Mouse (Mus musculus) hematopoietic stem cell, adult 5-6 weeks (primary cell): ENCODE measurements around the gene Aldoart2. TPM values are rescaled to one million over a fixed set of nuclear protein-coding genes. Genes with fewer than 3 reads are reported as not detected.
A peak's percentile ranks its signal among the peaks of the same experiment; 100 is the strongest.
"Not testable (repeated sequence)": the region's sequence is repeated elsewhere in the genome, so short reads cannot be mapped to it uniquely, and the experiment has no call there.

ENCODE experiments used
- ATAC-seq, 2 experiments: fragments of 125-278 bp in 1 of 2; replicated peaks in 1 of 2; 2 replicates each; pipeline ENCODE4 v1.8.0; 2016 to 2017; ENCODE audit warnings: inconsistent platforms in 2 of 2, mild to moderate bottlenecking in 2 of 2, moderate number of reproducible peaks in 2 of 2, low read depth in 1 of 2, moderate TSS enrichment in 1 of 2; ENCODE audit not compliant: low FRiP score in 2 of 2, poor library complexity in 2 of 2, severe bottlenecking in 2 of 2, insufficient read depth in 1 of 2, low TSS enrichment in 1 of 2
- total RNA-seq: library from RNA; stranded (forward); fragments of 172-1452, 232-1000 nt; gene quantifications from 2 replicates; pipeline ENCODE4 v1.2.3, GENCODE M21; 2017

Aldoart2 gene
- total RNA-seq, 1 experiment from 2014 or later = not detected

DNA sequence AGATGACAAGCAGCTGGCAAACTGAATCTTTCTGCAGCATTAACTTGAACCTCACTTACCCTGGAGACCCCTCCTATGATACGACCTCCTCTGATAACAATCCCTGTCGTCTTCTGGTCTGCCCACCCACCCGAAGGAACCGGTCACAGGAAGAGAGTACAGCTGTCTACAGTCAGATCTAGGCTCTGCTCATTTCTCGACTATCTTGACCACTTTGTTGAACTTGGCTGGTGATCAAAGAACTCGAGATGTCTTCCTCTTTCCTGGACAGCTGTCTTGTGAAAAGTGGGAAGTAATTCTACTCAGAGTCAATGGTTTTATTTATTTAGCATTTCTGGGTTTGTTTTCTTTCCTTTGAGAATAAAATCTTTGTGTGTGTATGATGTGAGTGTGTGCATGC, 4.6 kb downstream of the Aldoart2 start:
- ATAC-seq = no peak

DNA sequence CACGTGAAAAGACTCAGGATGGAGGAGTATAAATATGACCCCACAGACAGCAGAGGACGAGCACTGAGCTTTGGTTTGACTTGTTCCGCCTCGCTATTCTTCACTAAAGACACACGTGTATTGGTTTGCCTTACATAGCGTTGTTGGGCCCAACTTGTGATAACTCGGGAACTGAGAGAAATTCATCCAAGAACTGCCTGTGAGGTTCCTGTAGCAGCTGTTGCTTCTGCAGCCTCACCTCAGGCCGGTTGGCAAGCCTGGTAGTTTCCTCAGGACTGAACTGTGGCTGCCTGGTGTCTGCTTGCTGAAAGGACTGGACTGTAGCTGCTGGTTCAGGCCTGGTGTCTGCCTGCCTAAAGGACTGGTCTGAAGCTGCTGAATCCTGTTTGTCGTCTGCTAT, 5.6 kb downstream of the Aldoart2 start:
- ATAC-seq = no peak

DNA sequence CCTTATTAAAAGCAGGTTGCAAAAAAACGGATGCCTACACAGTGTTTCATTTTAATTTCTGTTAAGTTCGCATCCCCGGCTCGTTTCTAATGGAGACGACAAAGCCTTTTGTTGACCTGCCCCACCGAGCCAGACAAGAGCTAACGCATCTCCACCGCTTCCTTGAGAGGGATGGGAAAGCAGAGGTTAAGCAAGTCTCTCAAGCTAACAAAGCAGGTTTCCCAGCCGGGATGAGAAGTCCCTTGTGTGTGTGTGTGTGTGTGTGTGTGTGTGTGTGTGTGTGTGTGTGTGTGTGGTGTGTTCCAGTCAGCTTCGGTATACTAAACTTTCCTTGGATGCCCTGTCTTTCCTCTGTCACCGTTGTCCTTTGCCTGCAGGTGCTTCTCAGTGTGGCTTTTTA, 6.1 kb downstream of the Aldoart2 start:
- no peak for ATAC-seq

GRCm38 (mm10) chr12:55571661-55572060, 6.6 kb downstream of the Aldoart2 start:
- ATAC-seq = no peak

- ATAC-seq = no peak
Measured at GRCm38 (mm10) chr12:55573089-55573488, 8.1 kb downstream of the Aldoart2 start.

DNA sequence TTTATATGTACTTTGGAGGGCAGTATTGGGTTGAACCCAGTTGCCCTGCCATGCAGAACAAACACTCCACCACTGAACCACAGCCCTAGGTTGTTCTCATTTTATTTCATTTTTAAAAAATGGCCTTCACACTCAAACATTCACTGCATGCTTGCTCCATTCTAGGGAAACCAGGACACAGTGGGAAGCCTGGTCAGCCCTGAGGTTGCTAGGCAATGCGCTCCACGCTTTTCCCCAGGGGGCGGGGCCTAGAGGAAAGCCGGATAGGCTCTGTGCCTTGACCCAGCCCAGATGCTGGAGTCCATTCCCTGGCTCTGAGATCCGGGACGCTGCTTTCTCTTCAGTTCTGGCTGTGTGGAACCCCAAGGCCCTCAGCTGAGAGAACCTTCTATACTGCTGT, 8.8 kb downstream of the Aldoart2 start:
- no peak for ATAC-seq

DNA sequence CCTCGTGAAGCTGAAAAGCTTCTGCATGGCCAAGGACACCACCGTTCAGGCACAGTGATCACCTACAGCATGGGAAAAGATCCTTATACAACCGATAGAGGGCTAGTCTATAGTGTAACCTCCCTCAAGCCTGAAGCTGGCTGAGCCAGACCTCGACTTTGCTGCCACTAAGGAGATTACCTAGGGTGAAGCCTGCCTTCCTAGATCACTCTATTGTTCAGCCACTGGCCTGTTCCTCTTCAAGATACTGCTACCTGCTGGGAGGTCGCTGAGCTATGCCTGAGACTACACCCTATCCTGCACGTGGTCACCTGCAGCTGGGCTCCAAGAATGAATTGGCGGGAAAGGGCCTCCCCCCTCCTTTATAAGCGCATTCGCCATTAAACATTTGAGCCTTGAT, 21.9 kb downstream of the Aldoart2 start:
- not testable (repeated sequence) for ATAC-seq

- no peak for ATAC-seq
Measured at GRCm38 (mm10) chr12:55598537-55598886, 33.5 kb downstream of the Aldoart2 start.

DNA sequence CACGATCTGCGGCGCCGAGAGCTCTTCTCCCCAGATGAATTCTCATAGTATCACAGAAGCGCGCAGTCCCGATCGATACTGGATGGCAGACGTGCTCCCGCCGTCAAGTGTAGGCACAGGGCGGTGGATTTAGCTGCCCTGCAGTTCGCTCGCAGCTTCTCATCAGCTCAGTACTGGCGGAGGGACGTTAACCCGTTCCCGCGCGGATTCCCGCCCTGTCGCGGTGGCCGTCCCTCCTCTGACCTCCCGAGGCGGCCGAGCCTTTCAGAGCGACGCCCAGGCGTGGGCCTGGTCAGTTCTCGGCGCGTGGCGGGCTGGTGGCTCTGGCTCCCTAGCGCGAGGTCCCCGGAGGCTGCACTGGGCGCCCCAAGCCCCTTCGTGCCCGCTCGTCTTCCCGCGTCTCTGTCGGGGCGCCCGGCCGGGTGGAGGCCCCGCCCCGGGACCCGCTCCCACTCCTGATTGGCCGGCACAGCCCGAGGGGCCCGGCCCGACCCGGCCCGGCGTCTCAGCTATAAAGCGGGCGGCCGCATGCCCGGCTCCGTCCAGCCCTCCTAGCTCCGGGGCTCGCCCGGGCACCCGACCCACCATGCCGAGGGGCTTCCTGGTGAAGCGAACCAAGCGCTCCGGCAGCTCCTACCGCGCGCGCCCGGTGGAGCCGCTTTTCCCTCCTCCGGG, 34.0 kb downstream of the Aldoart2 start, which contains the start of gene Insm2:
Insm2 (plus strand) TSS at position 541 of the 675 bp plus-strand sequence.
- ATAC-seq = no peak

GRCm38 (mm10) chr12:55599639-55600502, 34.8 kb downstream of the Aldoart2 start:
- ATAC-seq = peak; percentile 76 to 78; a peak in 3 of 4 replicates

DNA sequence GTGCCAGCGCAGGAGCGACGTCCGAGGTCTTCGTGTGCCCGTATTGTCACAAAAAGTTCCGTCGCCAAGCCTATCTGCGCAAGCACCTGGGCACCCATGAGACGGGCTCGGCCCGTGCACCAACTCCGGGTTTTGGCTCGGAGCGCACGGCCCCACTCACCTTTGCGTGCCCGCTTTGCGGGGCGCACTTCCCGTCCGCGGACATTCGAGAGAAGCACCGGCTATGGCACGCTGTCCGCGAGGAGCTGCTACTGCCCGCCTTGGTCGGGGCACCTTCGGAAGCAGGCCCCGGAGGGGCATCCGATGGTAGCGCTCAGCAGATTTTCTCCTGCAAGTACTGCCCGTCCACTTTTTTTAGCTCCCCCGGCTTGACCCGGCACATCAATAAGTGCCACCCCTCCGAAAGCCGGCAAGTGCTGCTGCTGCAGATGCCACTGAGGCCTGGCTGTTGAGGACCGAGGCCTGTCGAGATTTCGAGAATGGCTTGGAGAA, 35.5 kb downstream of the Aldoart2 start:
- peak in 1 of 2 experiments; percentile 34; a peak in 1 of 4 replicates for ATAC-seq

GRCm38 (mm10) chr12:55604411-55604810, 39.4 kb downstream of the Aldoart2 start:
- ATAC-seq = no peak

GRCm38 (mm10) chr12:55607902-55608301, 42.9 kb downstream of the Aldoart2 start:
- no peak for ATAC-seq

DNA sequence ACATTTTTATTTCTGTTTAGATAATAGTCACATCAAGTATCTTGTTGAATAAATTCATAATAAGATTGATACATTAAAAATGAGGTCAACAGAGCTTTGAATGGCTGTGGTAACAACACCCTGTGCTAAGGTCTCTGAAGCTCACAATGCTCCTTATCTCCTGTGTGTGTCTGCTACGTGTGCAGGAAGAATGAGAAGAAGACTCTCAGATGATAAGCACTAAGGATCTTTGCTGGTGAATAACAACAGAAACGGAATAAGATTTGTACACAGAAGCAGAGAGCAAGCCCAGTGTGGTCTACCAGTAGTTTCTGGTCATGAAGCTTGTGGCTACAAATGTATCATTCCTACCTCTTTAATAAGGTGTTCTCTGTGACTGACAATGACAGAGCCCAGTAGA, 45.8 kb downstream of the Aldoart2 start:
- ATAC-seq = no peak

Other genes starting within 250 kb of the Aldoart2 start
- gene Psma6, start 181.0 kb upstream of the Aldoart2 start, total RNA-seq = 263 and 280 TPM in 2 replicates
- 101 and 133 TPM in 2 replicates for gene Nfkbia, start 72.6 kb upstream of the Aldoart2 start, total RNA-seq
- gene Insm2, start 34.2 kb downstream of the Aldoart2 start, total RNA-seq = not detected in 2 replicates